Mouse (Mus musculus): Measurements from ENCODE around the gene Mpv17. TPM values are rescaled to one million over a fixed set of nuclear protein-coding genes. Genes with fewer than 3 reads are reported as not detected.

Gene Mpv17
- polyA plus RNA-seq (2012; rRNA removed): 43.8 and 55.8 TPM in 2 replicates

- Histone ChIP-seq H3K4me1 (replicated peaks; ENCODE audit: control insufficient read depth, insufficient read depth, low read length) (peaks cover 8% of the 10 kb centered on the region), H3K4me3 (ENCODE audit: control insufficient read depth, insufficient read depth, low read length) (peak within 1 kb of the TSS; percentile 91), H3K36me3 (ENCODE audit: control insufficient read depth, insufficient read depth, low read length) (peaks cover 24% of the 10 kb centered on the region), H3K27ac (ENCODE audit: control insufficient read depth, insufficient read depth, low read length) (0 out of 2 replicates have a peak within 1 kb of the TSS, but pooled peaks have one; percentile 16), H3K27me3 (ENCODE audit: control insufficient read depth, insufficient read depth, low read length) (no peaks in the 10 kb centered on the region)
- under 1% methylated on average over 19 of the region's 19 CpGs for WGBS
- DNase-seq: peak; percentile 71
- TF ChIP-seq CTCF (IDR thresholded peaks at IDR 0.05; ENCODE audit: borderline replicate concordance, control insufficient read depth, extremely low read depth, insufficient read depth, low read length, poor library complexity) (no peak), POLR2A (IDR thresholded peaks at IDR 0.05; ENCODE audit: control insufficient read depth, extremely low read depth, insufficient read depth, low read length, poor library complexity) (peak; percentile 58)
Measured at GRCm38 (mm10) chr5:31154152-31154553, at the start of gene Mpv17. TSS of gene Mpv17 (minus strand) at chr5:31154251.

DNA sequence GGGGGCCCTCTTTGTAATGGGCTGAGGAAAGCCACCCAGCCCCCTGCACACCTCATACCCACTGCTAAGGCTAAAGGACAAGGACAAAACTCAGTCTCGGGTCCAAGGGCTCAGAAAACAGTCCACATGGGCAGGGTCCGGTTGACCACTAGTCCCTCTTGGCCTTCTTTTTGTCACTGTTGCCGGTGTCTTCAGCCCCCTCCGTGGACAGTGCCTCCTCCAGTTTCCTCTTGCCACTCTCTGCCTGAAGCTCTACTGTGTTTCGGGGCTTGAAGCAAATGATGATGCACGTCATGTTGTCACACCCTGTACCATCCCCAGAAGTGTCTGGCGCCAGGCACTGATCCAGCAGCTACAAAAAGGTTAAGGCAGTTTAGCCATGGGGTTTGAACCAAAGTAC, 48.9 kb upstream of the Mpv17 start:
- H3K27me3 ChIP-seq (ENCODE audit: control insufficient read depth, insufficient read depth, low read length): no peaks in the 10 kb centered on the region
- H3K27ac ChIP-seq (ENCODE audit: control insufficient read depth, insufficient read depth, low read length): no peak overlapping the region
- H3K4me1 ChIP-seq (replicated peaks; ENCODE audit: control insufficient read depth, insufficient read depth, low read length): peaks cover 13% of the 10 kb centered on the region
- no peak for DNase-seq
- H3K4me3 ChIP-seq (ENCODE audit: control insufficient read depth, insufficient read depth, low read length): no peak overlapping the region
- TF ChIP-seq CTCF (IDR thresholded peaks at IDR 0.05; ENCODE audit: borderline replicate concordance, control insufficient read depth, extremely low read depth, insufficient read depth, low read length, poor library complexity): no peak
- TF ChIP-seq POLR2A (IDR thresholded peaks at IDR 0.05; ENCODE audit: control insufficient read depth, extremely low read depth, insufficient read depth, low read length, poor library complexity): no peak
- 96% methylated on average over 7 of the region's 7 CpGs for WGBS
- H3K36me3 ChIP-seq (ENCODE audit: control insufficient read depth, insufficient read depth, low read length): peaks cover 64% of the 10 kb centered on the region

DNA sequence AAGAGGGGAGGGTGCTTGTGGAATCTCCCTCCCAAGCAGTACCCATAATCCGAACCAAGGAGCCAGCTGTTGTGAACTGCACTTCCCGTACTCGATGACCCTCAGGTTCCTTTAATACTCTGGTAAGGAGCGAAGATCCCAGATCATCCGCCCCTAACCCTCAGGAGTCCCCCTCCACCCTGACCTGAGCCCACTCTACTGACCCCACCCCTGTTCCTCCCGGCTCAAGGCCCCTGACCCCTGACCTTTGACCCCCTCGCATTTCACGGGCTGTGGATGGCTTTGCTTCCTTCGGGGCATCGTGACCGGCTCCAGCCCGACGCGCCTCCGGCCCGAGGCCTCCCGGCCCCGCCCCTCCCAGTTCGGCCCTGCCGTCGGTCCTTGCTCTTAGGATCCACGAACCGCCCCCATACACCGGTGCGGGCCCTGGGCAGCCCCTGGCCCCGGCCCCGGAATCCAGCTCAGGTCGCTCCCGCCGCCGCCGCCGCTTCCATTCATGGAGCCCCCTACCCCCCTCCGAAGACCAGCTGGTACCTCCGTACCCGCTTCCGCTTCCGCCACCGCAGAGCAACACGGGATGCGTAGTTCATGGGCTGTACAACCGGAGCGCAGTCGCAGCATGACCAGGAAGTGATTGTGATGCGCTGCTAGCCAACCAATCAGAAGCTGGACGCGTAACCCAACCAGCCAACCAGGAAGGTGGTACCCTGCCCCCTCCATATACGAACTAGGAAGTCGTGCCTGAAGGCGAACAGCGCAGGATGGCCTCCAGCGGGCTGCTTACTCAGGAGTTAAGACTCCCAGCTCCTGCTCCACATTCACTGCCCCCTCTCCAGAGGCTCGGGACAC, 47.9 kb upstream of the Mpv17 start, which contains the start of gene Zfp513:
Gene Zfp513, minus strand, starts transcription at position 562 of the 849 bp plus-strand sequence.
- no peaks in the 10 kb centered on the region for H3K27me3 ChIP-seq (ENCODE audit: control insufficient read depth, insufficient read depth, low read length)
- H3K27ac ChIP-seq (ENCODE audit: control insufficient read depth, insufficient read depth, low read length): peak within 1 kb of the TSS; percentile 26; the same call in 1 of the 2 replicates
- H3K4me3 ChIP-seq (ENCODE audit: control insufficient read depth, insufficient read depth, low read length): peak within 1 kb of the TSS; percentile 63
- under 1% methylated on average over 53 of the region's 53 CpGs for WGBS
- H3K36me3 ChIP-seq (ENCODE audit: control insufficient read depth, insufficient read depth, low read length): peaks cover 64% of the 10 kb centered on the region
- TF ChIP-seq POLR2A (IDR thresholded peaks at IDR 0.05; ENCODE audit: control insufficient read depth, extremely low read depth, insufficient read depth, low read length, poor library complexity) (peak; percentile 88), CTCF (IDR thresholded peaks at IDR 0.05; ENCODE audit: borderline replicate concordance, control insufficient read depth, extremely low read depth, insufficient read depth, low read length, poor library complexity) (peak; percentile 55; the same call in 1 of the 2 replicates)
- H3K4me1 ChIP-seq (replicated peaks; ENCODE audit: control insufficient read depth, insufficient read depth, low read length): peaks cover 13% of the 10 kb centered on the region
- peak; percentile 93 for DNase-seq

- WGBS: 6% methylated on average over 13 of the region's 13 CpGs
- no peak for TF ChIP-seq POLR2A (IDR thresholded peaks at IDR 0.05; ENCODE audit: control insufficient read depth, extremely low read depth, insufficient read depth, low read length, poor library complexity)
- Histone ChIP-seq H3K4me3 (ENCODE audit: control insufficient read depth, insufficient read depth, low read length) (peak overlapping the region; percentile 63), H3K27me3 (ENCODE audit: control insufficient read depth, insufficient read depth, low read length) (no peaks in the 10 kb centered on the region), H3K27ac (ENCODE audit: control insufficient read depth, insufficient read depth, low read length) (peak overlapping the region; percentile 1; the same call in 1 of the 2 replicates), H3K4me1 (replicated peaks; ENCODE audit: control insufficient read depth, insufficient read depth, low read length) (peaks cover 13% of the 10 kb centered on the region), H3K36me3 (ENCODE audit: control insufficient read depth, insufficient read depth, low read length) (peaks cover 68% of the 10 kb centered on the region)
- DNase-seq: no peak
Measured at GRCm38 (mm10) chr5:31201042-31201741, 47.1 kb upstream of the Mpv17 start.

GRCm38 (mm10) chr5:31200327-31200768, 46.3 kb upstream of the Mpv17 start:
- peaks cover 67% of the 10 kb centered on the region for H3K36me3 ChIP-seq (ENCODE audit: control insufficient read depth, insufficient read depth, low read length)
- WGBS: 93% methylated on average over 27 of the region's 27 CpGs
- H3K4me1 ChIP-seq (replicated peaks; ENCODE audit: control insufficient read depth, insufficient read depth, low read length): peaks cover 13% of the 10 kb centered on the region
- H3K27me3 ChIP-seq (ENCODE audit: control insufficient read depth, insufficient read depth, low read length): no peaks in the 10 kb centered on the region
- TF ChIP-seq POLR2A (IDR thresholded peaks at IDR 0.05; ENCODE audit: control insufficient read depth, extremely low read depth, insufficient read depth, low read length, poor library complexity) (no peak), CTCF (IDR thresholded peaks at IDR 0.05; ENCODE audit: borderline replicate concordance, control insufficient read depth, extremely low read depth, insufficient read depth, low read length, poor library complexity) (no peak)
- DNase-seq: no peak
- no peak overlapping the region for H3K27ac ChIP-seq (ENCODE audit: control insufficient read depth, insufficient read depth, low read length)
- H3K4me3 ChIP-seq (ENCODE audit: control insufficient read depth, insufficient read depth, low read length): no peak overlapping the region

DNA sequence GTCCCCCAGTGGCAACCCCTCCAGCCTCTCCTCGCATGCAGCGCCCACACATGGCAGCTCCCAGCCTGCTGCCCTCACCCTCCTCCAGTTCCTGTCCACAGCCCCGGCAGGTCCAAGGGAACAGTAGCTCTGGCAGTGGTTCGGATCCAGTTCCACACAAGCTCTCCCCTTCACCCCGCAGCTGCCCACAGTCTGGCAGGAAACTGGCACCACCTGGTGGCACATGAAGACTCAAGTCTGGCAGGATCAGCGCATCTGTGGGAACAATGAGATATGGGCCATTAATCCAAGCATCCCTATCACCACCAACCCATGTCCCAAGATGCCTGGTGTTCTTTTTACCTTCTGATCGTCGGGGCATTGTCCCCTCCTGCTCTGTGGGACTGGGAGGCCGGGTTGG, 45.8 kb upstream of the Mpv17 start:
- no peak for DNase-seq
- TF ChIP-seq CTCF (IDR thresholded peaks at IDR 0.05; ENCODE audit: borderline replicate concordance, control insufficient read depth, extremely low read depth, insufficient read depth, low read length, poor library complexity): no peak
- no peak for TF ChIP-seq POLR2A (IDR thresholded peaks at IDR 0.05; ENCODE audit: control insufficient read depth, extremely low read depth, insufficient read depth, low read length, poor library complexity)
- Histone ChIP-seq H3K4me1 (replicated peaks; ENCODE audit: control insufficient read depth, insufficient read depth, low read length) (peaks cover 13% of the 10 kb centered on the region), H3K4me3 (ENCODE audit: control insufficient read depth, insufficient read depth, low read length) (no peak overlapping the region), H3K27me3 (ENCODE audit: control insufficient read depth, insufficient read depth, low read length) (no peaks in the 10 kb centered on the region), H3K36me3 (ENCODE audit: control insufficient read depth, insufficient read depth, low read length) (peaks cover 63% of the 10 kb centered on the region), H3K27ac (ENCODE audit: control insufficient read depth, insufficient read depth, low read length) (no peak overlapping the region)
- 90% methylated on average over 9 of the region's 9 CpGs for WGBS
